Mouse (Mus musculus) liver, embryonic 14.5 days (tissue): ENCODE data around the gene Otogl. TPM values are rescaled to one million over a fixed set of nuclear protein-coding genes. Genes with fewer than 3 reads are reported as not detected.
A peak's percentile ranks its signal among the peaks of the same experiment; 100 is the strongest.

Source experiments
- ATAC-seq: fragments of 200-750 bp; cut with Nextera tagmentation; 2 replicates; pipeline ENCODE4 v1.8.0; 2017; ENCODE audit warnings: moderate number of reproducible peaks, mild to moderate bottlenecking, moderate library complexity; ENCODE audit not compliant: insufficient read depth
- DNase-seq, 3 experiments: peaks; one replicate each; pipeline ENCODE4 v3.0.0-alpha.2; 2012 to 2013; ENCODE audit warnings: low read depth in 3 of 3, low spot score in 3 of 3
- H3K27ac ChIP-seq: fragments of 300-500 bp; sonication (generic); 2 replicates; pipeline ENCODE4 v1.5.1; 2014; ENCODE audit warnings: moderate library complexity, mild to moderate bottlenecking, control low read depth, inconsistent platforms
- H3K27me3 ChIP-seq: fragments of 300-500 bp; sonication (generic); 2 replicates; pipeline ENCODE4 v1.6.1; 2014; ENCODE audit warnings: mild to moderate bottlenecking, low read length, moderate library complexity; ENCODE audit not compliant: control insufficient read depth, insufficient read depth
- H3K36me3 ChIP-seq: fragments of 300-500 bp; sonication (generic); replicated peaks from 2 replicates; pipeline ENCODE4 v1.6.1; 2014; ENCODE audit warnings: low read depth; ENCODE audit not compliant: control insufficient read depth, insufficient read depth
- H3K4me1 ChIP-seq, 2 experiments: fragments of 200-500 bp in 1 of 2; fragments of 300-500 bp in 1 of 2; sonication (generic) in 1 of 2; replicated peaks; 2 replicates each; pipeline ENCODE4 v1.6.1; 2012 to 2014; ENCODE audit warnings: antibody characterized with exemption in 1 of 2, inconsistent platforms in 1 of 2, low read length in 1 of 2; ENCODE audit not compliant: control insufficient read depth in 2 of 2, insufficient read depth in 2 of 2
- H3K4me2 ChIP-seq: fragments of 300-500 bp; sonication (generic); 2 replicates; pipeline ENCODE4 v1.6.1; 2014; ENCODE audit warnings: low read depth, mild to moderate bottlenecking, control low read depth, moderate library complexity
- H3K4me3 ChIP-seq, 2 experiments: fragments of 200-500 bp in 1 of 2; fragments of 300-500 bp in 1 of 2; sonication (generic) in 1 of 2; 2 replicates each; pipeline ENCODE4 v1.5.1; 2012 to 2014; ENCODE audit warnings: low read depth in 2 of 2, low read length in 2 of 2, mild to moderate bottlenecking in 2 of 2, control low read depth in 1 of 2, inconsistent platforms in 1 of 2, moderate library complexity in 1 of 2; ENCODE audit not compliant: insufficient read depth in 1 of 2
- H3K9ac ChIP-seq: fragments of 300-500 bp; sonication (generic); replicated peaks from 2 replicates; pipeline ENCODE4 v1.6.1; 2014; ENCODE audit warnings: mild to moderate bottlenecking, control low read depth, moderate library complexity
- H3K9me3 ChIP-seq: fragments of 300-500 bp; sonication (generic); 2 replicates; pipeline ENCODE4 v1.6.1; 2016; ENCODE audit warnings: low read length, mixed read lengths; ENCODE audit not compliant: control insufficient read depth
- CTCF ChIP-seq: IDR thresholded peaks from 2 replicates; pipeline ENCODE4 v1.5.1; 2016; ENCODE audit warnings: antibody characterized with exemption, low read depth, control low read depth
- EP300 ChIP-seq: IDR thresholded peaks from 2 replicates; pipeline ENCODE4 v1.6.1; 2016; ENCODE audit warnings: antibody characterized with exemption, low read depth
- WGBS: fragments of 180-500 bp; shearing (Covaris S2); extraction: QIAGEN DNeasy Blood & Tissue Kit; methylation state at CpG from one replicate; pipeline ENCODE4 v1.1.7; 2014; ENCODE audit not compliant: insufficient replicate concordance; 5-methylcytosine and 5-hydroxymethylcytosine counted together
- polyA plus RNA-seq, 2 experiments: library from polyadenylated mRNA; depleted of rRNA in 1 of 2; stranded (reverse) in 1 of 2; unstranded in 1 of 2; fragments of >200 nt; fragmentation: Nextera tagmentation in 1 of 2; extraction: Ambion mirVana in 1 of 2; gene quantifications; 2 replicates each; pipeline versions ENCODE4 v1.2.1 to v1.2.3; 2012 to 2014

The Otogl gene
- polyA plus RNA-seq, 2 experiments, result 0.01 TPM; not detected in 1

- no peak overlapping the region for H3K4me2 ChIP-seq
- H3K9me3 ChIP-seq, result no peaks in the 10 kb centered on the region
- 60% methylated on average over 8 of the region's 8 CpGs for WGBS
- ATAC-seq, result no peak
- H3K9ac ChIP-seq, result no peak overlapping the region
- no peaks in the 10 kb centered on the region for H3K4me1 ChIP-seq
- no peaks in the 10 kb centered on the region for H3K36me3 ChIP-seq
- H3K27ac ChIP-seq, result no peak overlapping the region
- TF ChIP-seq CTCF (no peak), EP300 (no peak)
- no peak overlapping the region for H3K4me3 ChIP-seq
- H3K27me3 ChIP-seq, result no peaks in the 10 kb centered on the region
- DNase-seq, result no peak
Observed at GRCm38 (mm10) chr10:107860235-107860917, 51.6 kb downstream of the Otogl start.

- no peak overlapping the region for H3K27ac ChIP-seq
- H3K4me1 ChIP-seq, result no peaks in the 10 kb centered on the region
- H3K9me3 ChIP-seq, result no peaks in the 10 kb centered on the region
- no peaks in the 10 kb centered on the region for H3K27me3 ChIP-seq
- WGBS, result 65% methylated on average over 3 of the region's 3 CpGs
- no peak for TF ChIP-seq EP300
- no peak for TF ChIP-seq CTCF
- no peaks in the 10 kb centered on the region for H3K36me3 ChIP-seq
- DNase-seq (no peak), ATAC-seq (no peak)
- no peak overlapping the region for H3K9ac ChIP-seq
- H3K4me3 ChIP-seq, result no peak overlapping the region
- H3K4me2 ChIP-seq, result no peak overlapping the region
Observed at GRCm38 (mm10) chr10:107859220-107859619, 52.7 kb downstream of the Otogl start.

- Histone ChIP-seq H3K36me3 (no peaks in the 10 kb centered on the region), H3K9me3 (no peaks in the 10 kb centered on the region), H3K4me3 (no peak overlapping the region), H3K27ac (no peak overlapping the region), H3K4me2 (no peak overlapping the region), H3K9ac (no peak overlapping the region), H3K27me3 (no peaks in the 10 kb centered on the region), H3K4me1 (no peaks in the 10 kb centered on the region)
- DNase-seq (peak in 1 of 3 experiments; percentile 4), ATAC-seq (no peak)
- 24% methylated on average over 7 of the region's 7 CpGs for WGBS
- TF ChIP-seq CTCF, result peak; percentile 46
- TF ChIP-seq EP300, result no peak
Observed at GRCm38 (mm10) chr10:107858684-107859083, 53.2 kb downstream of the Otogl start.

- Histone ChIP-seq H3K27ac (no peak overlapping the region), H3K9me3 (no peaks in the 10 kb centered on the region), H3K4me2 (no peak overlapping the region), H3K4me3 (no peak overlapping the region), H3K4me1 (no peaks in the 10 kb centered on the region), H3K27me3 (no peaks in the 10 kb centered on the region), H3K9ac (no peak overlapping the region), H3K36me3 (no peaks in the 10 kb centered on the region)
- ATAC-seq (no peak), DNase-seq (no peak)
- 65% methylated on average over 1 of the region's 1 CpGs for WGBS
- TF ChIP-seq CTCF (no peak), EP300 (no peak)
Observed at GRCm38 (mm10) chr10:107844906-107845305, 67.0 kb downstream of the Otogl start.

DNA sequence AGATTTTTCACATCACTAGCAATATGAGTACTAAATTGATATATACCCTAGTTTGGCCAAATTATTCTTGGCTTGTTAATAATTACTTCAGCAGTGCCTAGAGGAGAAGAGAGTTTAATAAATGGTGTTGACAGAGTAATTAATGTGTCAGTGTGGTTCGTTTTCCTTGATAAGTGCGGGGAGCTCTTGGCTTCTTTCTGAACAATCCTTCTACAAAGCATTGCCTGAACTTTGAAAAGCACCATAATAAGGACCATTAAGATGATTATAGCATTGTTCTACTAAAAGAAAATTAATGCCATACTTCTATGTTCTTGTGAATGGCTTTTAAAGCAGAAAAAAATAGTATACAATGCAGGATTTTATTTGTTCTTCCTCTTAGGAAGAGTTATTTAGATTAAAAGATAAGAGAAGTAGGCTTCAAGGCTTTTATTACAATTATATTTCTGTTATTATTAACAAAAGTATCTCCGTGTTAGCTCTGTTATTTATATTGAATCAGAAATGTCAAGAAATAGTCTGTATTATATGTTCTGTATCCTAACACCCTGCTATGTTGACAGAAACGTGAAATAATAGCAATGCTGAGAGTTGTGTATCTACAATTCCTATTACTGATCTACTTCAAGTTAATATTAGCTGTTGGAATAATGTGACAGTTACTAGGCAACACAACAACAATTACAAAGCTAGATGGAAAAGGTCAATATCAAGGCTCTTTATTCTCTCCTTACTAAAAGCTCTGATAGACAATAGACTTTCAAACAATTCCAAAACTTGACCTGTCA lies 77.3 kb downstream of the Otogl start:
- H3K4me3 ChIP-seq, result no peak overlapping the region
- no peaks in the 10 kb centered on the region for H3K27me3 ChIP-seq
- no peak for ATAC-seq
- H3K36me3 ChIP-seq, result no peaks in the 10 kb centered on the region
- WGBS, result 55% methylated on average over 4 of the region's 4 CpGs
- TF ChIP-seq CTCF, result no peak
- H3K9ac ChIP-seq, result no peak overlapping the region
- H3K4me2 ChIP-seq, result no peak overlapping the region
- no peak overlapping the region for H3K27ac ChIP-seq
- no peak for DNase-seq
- no peaks in the 10 kb centered on the region for H3K9me3 ChIP-seq
- no peaks in the 10 kb centered on the region for H3K4me1 ChIP-seq
